Mouse (Mus musculus): ENCODE data around the gene Zmynd19. TPM values are rescaled to one million over a fixed set of nuclear protein-coding genes. Genes with fewer than 3 reads are reported as not detected.

The Zmynd19 gene
- polyA plus RNA-seq, 1 experiment from 2014 or later: 5.0 TPM

GRCm38 (mm10) chr2:24976960-24977359 is 27.4 kb downstream of the Zmynd19 start:
- H3K4me1 ChIP-seq (ENCODE audit: insufficient read depth, low read depth, low read length): peaks cover 9% of the 10 kb centered on the region; the same call in 1 of the 2 replicates
- WGBS: 90% methylated on average over 5 of the region's 5 CpGs
- no peak for ATAC-seq
- no peak overlapping the region for H3K4me2 ChIP-seq (replicated peaks; ENCODE audit: low read depth, low read length)
- no peaks in the 10 kb centered on the region for H3K36me3 ChIP-seq (ENCODE audit: insufficient read depth, low read length)
- peak; percentile 45 for DNase-seq (ENCODE audit: low spot score)
- TF ChIP-seq EP300 (IDR thresholded peaks at IDR 0.05) (no peak), CTCF (IDR thresholded peaks at IDR 0.05) (no peak)
- H3K4me3 ChIP-seq (ENCODE audit: low read depth, low read length): no peak overlapping the region
- H3K9ac ChIP-seq (replicated peaks; ENCODE audit: low read depth): no peak overlapping the region
- no peaks in the 10 kb centered on the region for H3K9me3 ChIP-seq (ENCODE audit: low read length)
- H3K27ac ChIP-seq (ENCODE audit: low read length): 0 out of 2 replicates have a peak overlapping the region, but pooled peaks have one; percentile 14
- no peaks in the 10 kb centered on the region for H3K27me3 ChIP-seq (replicated peaks; ENCODE audit: insufficient read depth, low read length)

GRCm38 (mm10) chr2:24987762-24988161 is 38.2 kb downstream of the Zmynd19 start:
- no peaks in the 10 kb centered on the region for H3K27me3 ChIP-seq (replicated peaks; ENCODE audit: insufficient read depth, low read length)
- 61% methylated on average over 2 of the region's 2 CpGs for WGBS
- no peak for ATAC-seq

GRCm38 (mm10) chr2:24995332-24995731 is 45.7 kb downstream of the Zmynd19 start:
- Histone ChIP-seq H3K4me1 (ENCODE audit: insufficient read depth, low read depth, low read length) (no peaks in the 10 kb centered on the region), H3K27me3 (replicated peaks; ENCODE audit: insufficient read depth, low read length) (no peaks in the 10 kb centered on the region), H3K4me2 (replicated peaks; ENCODE audit: low read depth, low read length) (no peak overlapping the region), H3K9ac (replicated peaks; ENCODE audit: low read depth) (no peak overlapping the region), H3K4me3 (ENCODE audit: low read depth, low read length) (no peak overlapping the region), H3K36me3 (ENCODE audit: insufficient read depth, low read length) (no peaks in the 10 kb centered on the region), H3K27ac (ENCODE audit: low read length) (no peak overlapping the region), H3K9me3 (ENCODE audit: low read length) (no peaks in the 10 kb centered on the region)
- DNase-seq (ENCODE audit: low spot score): no peak
- ATAC-seq: no peak
- WGBS: 91% methylated on average over 6 of the region's 6 CpGs
- no peak for TF ChIP-seq EP300 (IDR thresholded peaks at IDR 0.05)
- TF ChIP-seq CTCF (IDR thresholded peaks at IDR 0.05): no peak

More at GRCm38 (mm10) chr2:24987762-24988161, 38.2 kb downstream of the Zmynd19 start:
- Histone ChIP-seq H3K9ac (replicated peaks; ENCODE audit: low read depth) (no peak overlapping the region), H3K4me3 (ENCODE audit: low read depth, low read length) (no peak overlapping the region), H3K9me3 (ENCODE audit: low read length) (no peaks in the 10 kb centered on the region), H3K36me3 (ENCODE audit: insufficient read depth, low read length) (peaks cover 9% of the 10 kb centered on the region; the same call in 1 of the 2 replicates), H3K4me1 (ENCODE audit: insufficient read depth, low read depth, low read length) (no peaks in the 10 kb centered on the region), H3K27ac (ENCODE audit: low read length) (no peak overlapping the region), H3K4me2 (replicated peaks; ENCODE audit: low read depth, low read length) (no peak overlapping the region)
- TF ChIP-seq EP300 (IDR thresholded peaks at IDR 0.05): no peak
- no peak for TF ChIP-seq CTCF (IDR thresholded peaks at IDR 0.05)
- DNase-seq (ENCODE audit: low spot score): no peak

GRCm38 (mm10) chr2:24996471-24996870 is 46.9 kb downstream of the Zmynd19 start:
- Histone ChIP-seq H3K4me3 (ENCODE audit: low read depth, low read length) (no peak overlapping the region), H3K27me3 (replicated peaks; ENCODE audit: insufficient read depth, low read length) (no peaks in the 10 kb centered on the region), H3K4me1 (ENCODE audit: insufficient read depth, low read depth, low read length) (no peaks in the 10 kb centered on the region), H3K27ac (ENCODE audit: low read length) (no peak overlapping the region), H3K4me2 (replicated peaks; ENCODE audit: low read depth, low read length) (no peak overlapping the region), H3K9me3 (ENCODE audit: low read length) (no peaks in the 10 kb centered on the region), H3K9ac (replicated peaks; ENCODE audit: low read depth) (no peak overlapping the region), H3K36me3 (ENCODE audit: insufficient read depth, low read length) (no peaks in the 10 kb centered on the region)
- DNase-seq (ENCODE audit: low spot score) (no peak), ATAC-seq (no peak)
- no peak for TF ChIP-seq CTCF (IDR thresholded peaks at IDR 0.05)
- TF ChIP-seq EP300 (IDR thresholded peaks at IDR 0.05): no peak
- 86% methylated on average over 2 of the region's 2 CpGs for WGBS

- no peak overlapping the region for H3K9ac ChIP-seq (replicated peaks; ENCODE audit: low read depth)
- no peak overlapping the region for H3K27ac ChIP-seq (ENCODE audit: low read length)
- no peaks in the 10 kb centered on the region for H3K4me1 ChIP-seq (ENCODE audit: insufficient read depth, low read depth, low read length)
- DNase-seq (ENCODE audit: low spot score) (peak; percentile 46), ATAC-seq (no peak)
- H3K9me3 ChIP-seq (ENCODE audit: low read length): no peaks in the 10 kb centered on the region
- no peaks in the 10 kb centered on the region for H3K27me3 ChIP-seq (replicated peaks; ENCODE audit: insufficient read depth, low read length)
- H3K4me2 ChIP-seq (replicated peaks; ENCODE audit: low read depth, low read length): no peak overlapping the region
- no peak overlapping the region for H3K4me3 ChIP-seq (ENCODE audit: low read depth, low read length)
- no peaks in the 10 kb centered on the region for H3K36me3 ChIP-seq (ENCODE audit: insufficient read depth, low read length)
- 65% methylated on average over 3 of the region's 3 CpGs for WGBS
- TF ChIP-seq CTCF (IDR thresholded peaks at IDR 0.05) (peak; percentile 71), EP300 (IDR thresholded peaks at IDR 0.05) (no peak)
Observed at GRCm38 (mm10) chr2:25000544-25001235, 51.1 kb downstream of the Zmynd19 start.

- no peaks in the 10 kb centered on the region for H3K4me1 ChIP-seq (ENCODE audit: insufficient read depth, low read depth, low read length)
- no peak overlapping the region for H3K9ac ChIP-seq (replicated peaks; ENCODE audit: low read depth)
- 81% methylated on average over 9 of the region's 9 CpGs for WGBS
- no peaks in the 10 kb centered on the region for H3K27me3 ChIP-seq (replicated peaks; ENCODE audit: insufficient read depth, low read length)
- H3K4me2 ChIP-seq (replicated peaks; ENCODE audit: low read depth, low read length): no peak overlapping the region
- H3K9me3 ChIP-seq (ENCODE audit: low read length): no peaks in the 10 kb centered on the region
- DNase-seq (ENCODE audit: low spot score): no peak
- H3K36me3 ChIP-seq (ENCODE audit: insufficient read depth, low read length): no peaks in the 10 kb centered on the region
- no peak for TF ChIP-seq EP300 (IDR thresholded peaks at IDR 0.05)
- no peak for TF ChIP-seq CTCF (IDR thresholded peaks at IDR 0.05)
- no peak for ATAC-seq
- no peak overlapping the region for H3K27ac ChIP-seq (ENCODE audit: low read length)
- H3K4me3 ChIP-seq (ENCODE audit: low read depth, low read length): no peak overlapping the region
Observed at GRCm38 (mm10) chr2:25003946-25004786, 54.6 kb downstream of the Zmynd19 start.

All from lung, postnatal 0 days (tissue).